In the genomic region with DNA sequence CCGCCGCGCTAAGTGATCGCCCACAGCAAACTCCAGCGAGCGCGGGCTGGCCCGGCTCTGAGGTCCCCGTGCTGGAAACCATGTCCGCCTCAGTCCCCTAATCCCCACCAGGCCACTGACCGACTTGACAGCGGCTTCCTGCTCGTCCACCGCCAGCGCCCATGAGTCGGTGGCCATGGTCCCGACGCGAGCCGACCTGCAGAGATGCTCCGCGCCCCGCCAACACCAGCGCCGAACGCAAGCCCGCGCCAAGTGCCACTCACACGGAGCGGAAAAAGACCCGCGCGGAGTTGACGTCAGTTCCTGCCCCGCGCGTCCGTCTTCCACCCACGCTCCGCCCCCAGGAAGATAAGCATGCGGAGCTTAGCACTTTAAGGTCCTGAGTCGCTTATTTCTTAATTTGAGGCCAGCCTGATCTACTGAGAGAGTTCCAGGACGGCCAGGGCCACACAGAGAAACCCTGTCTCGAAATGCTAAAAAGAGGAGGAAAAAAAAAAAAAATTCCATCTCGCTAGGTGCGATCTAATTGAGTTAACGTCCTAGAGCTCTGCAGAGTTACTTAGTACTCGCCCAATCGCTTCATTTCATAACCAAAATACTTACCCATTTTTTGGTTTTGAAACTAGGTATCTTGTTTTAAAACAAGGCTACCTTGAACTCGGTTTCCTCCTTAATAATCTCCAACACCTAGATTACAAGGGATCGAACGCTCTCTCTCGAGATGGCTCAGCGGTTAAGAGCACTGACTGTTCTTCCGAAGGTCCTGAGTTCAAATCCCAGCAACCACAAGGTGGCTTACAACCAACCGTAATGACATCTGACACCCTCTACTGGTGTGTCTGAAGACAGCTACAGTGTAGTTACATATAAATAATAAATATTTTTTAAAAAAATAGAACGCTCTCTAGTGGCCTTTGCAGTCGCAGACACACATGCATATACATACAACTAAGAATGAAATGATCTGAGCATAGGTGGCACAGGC, we compare ENCODE assay signal across 1 mouse cellular context.
A peak's percentile ranks its signal among the peaks of the same experiment; 100 is the strongest.
TF ChIP-seq lines count a peak whose summit lies in the region.

A gene (minus strand): TSS at position 254 of the 985 bp plus-strand sequence.

TF ChIP-seq in CH12.LX, 34 proteins besides CTCF, POLR2A, EP300 and RAD21:
- TF ChIP-seq RCOR1 (conservative IDR thresholded peaks at IDR 0.05; ENCODE audit: low read depth, low read length) (no peak), NRF1 (IDR thresholded peaks at IDR 0.05; ENCODE audit: low read depth, low read length) (peak; percentile 41), ZNF384 (IDR thresholded peaks at IDR 0.05; ENCODE audit: low read depth, low read length) (peak; percentile 55; the same call in 1 of the 2 replicates), POLR2AphosphoS2 (IDR thresholded peaks at IDR 0.05; ENCODE audit: low read depth, low read length) (peak; percentile 89), BHLHE40 (IDR thresholded peaks at IDR 0.05; ENCODE audit: low read depth, low read length) (no peak), KAT2A (IDR thresholded peaks at IDR 0.05; ENCODE audit: insufficient replicate concordance, low read length) (peak; percentile 75; the same call in 1 of the 2 replicates), USF1 (IDR thresholded peaks at IDR 0.05; ENCODE audit: low read depth, low read length) (no peak), ELF1 (IDR thresholded peaks at IDR 0.05; ENCODE audit: low read depth, low read length) (peak; percentile 82), USF2 (conservative IDR thresholded peaks at IDR 0.05; ENCODE audit: low read depth, low read length) (no peak), MAX (IDR thresholded peaks at IDR 0.05; ENCODE audit: low read length) (peak; percentile 91), ZMIZ1 (IDR thresholded peaks at IDR 0.05; ENCODE audit: low read depth, low read length) (peak; percentile 73), SMC3 (IDR thresholded peaks at IDR 0.05; ENCODE audit: low read depth, low read length) (no peak), E2F4 (IDR thresholded peaks at IDR 0.05; ENCODE audit: insufficient replicate concordance, low read depth, low read length) (0 out of 2 replicates have a peak, but pooled peaks have one; percentile 53), MEF2A (IDR thresholded peaks at IDR 0.05; ENCODE audit: borderline replicate concordance, low read depth, low read length) (peak; percentile 58; the same call in 1 of the 2 replicates), TCF12 (IDR thresholded peaks at IDR 0.05; ENCODE audit: low read depth, low read length) (peak; percentile 84), MAZ (IDR thresholded peaks at IDR 0.05; ENCODE audit: low read depth, low read length) (no peak), ZC3H11A (IDR thresholded peaks at IDR 0.05; ENCODE audit: low read depth, low read length) (no peak), TBP (conservative IDR thresholded peaks at IDR 0.05; ENCODE audit: low read depth, low read length) (peak; percentile 99), PAX5 (IDR thresholded peaks at IDR 0.05; ENCODE audit: low read length) (no peak), MXI1 (IDR thresholded peaks at IDR 0.05; ENCODE audit: low read depth, low read length) (peak; percentile 91), JUN (IDR thresholded peaks at IDR 0.05; ENCODE audit: insufficient read depth, low read depth, low read length) (no peak), MYC (IDR thresholded peaks at IDR 0.05; ENCODE audit: low read depth, low read length) (peak; percentile 82), CHD2 (IDR thresholded peaks at IDR 0.05; ENCODE audit: low read length) (no peak), IRF4 (IDR thresholded peaks at IDR 0.05; ENCODE audit: low read depth, low read length) (peak; percentile 36; the same call in 1 of the 2 replicates), HCFC1 (IDR thresholded peaks at IDR 0.05; ENCODE audit: low read depth, low read length) (peak; percentile 87), JUND (conservative IDR thresholded peaks at IDR 0.05; ENCODE audit: low read depth, low read length) (no peak), NELFE (IDR thresholded peaks at IDR 0.05; ENCODE audit: low read depth, low read length) (peak; percentile 81), SIN3A (IDR thresholded peaks at IDR 0.05; ENCODE audit: low read length) (peak; percentile 84; the same call in 1 of the 2 replicates)
